Comparison of ENCODE assay signal across 18 mouse cellular contexts in the genomic region with DNA sequence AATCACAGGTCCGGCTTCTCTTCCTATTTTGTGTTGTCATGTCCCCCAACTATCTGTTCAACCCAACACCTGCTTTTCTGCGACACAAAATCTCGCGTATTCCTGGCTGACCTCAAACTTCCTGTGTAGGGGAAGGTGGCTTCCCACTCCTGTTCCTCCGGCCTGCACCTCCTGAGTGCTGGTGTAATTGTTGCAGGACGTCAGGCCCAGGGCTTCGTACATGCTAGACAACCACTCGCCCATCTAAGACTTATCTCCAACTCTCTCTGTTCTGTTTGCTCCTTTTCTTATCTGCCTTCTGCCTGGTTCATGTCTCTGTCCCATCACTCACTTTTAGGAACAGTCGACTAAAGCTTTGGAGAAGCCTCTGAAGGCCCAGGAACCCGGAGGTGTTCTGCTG. TPM values are rescaled to one million over a fixed set of nuclear protein-coding genes. Genes with fewer than 3 reads are reported as not detected.
A peak's percentile ranks its signal among the peaks of the same experiment; 100 is the strongest.
DNase-seq lines count a peak whose midpoint lies in the region; ATAC-seq and TF ChIP-seq lines count a peak whose summit lies in the region.
"Had no signal": no experiment of that assay in that cellular context is flagged by ENCODE, and none has a peak within 500 bp of the region (broad histone marks: within the 10 kb centered on the region; RNA-seq: fewer than 3 reads in every experiment).

No protein-coding gene starts in this region.

- 61% methylated on average over 10 of the region's 10 CpGs for WGBS in kidney, postnatal 0 days

- H3K9me3 ChIP-seq in erythroblast, embryonic 14.5 days (ENCODE audit: control insufficient read depth, low read length), result 0 out of 2 replicates have a peak, but pooled peaks cover 2% of the 10 kb centered on the region
- no peaks in the 10 kb centered on the region for H3K9me3 ChIP-seq in kidney, postnatal 0 days (replicated peaks; ENCODE audit: low read length)
- H3K9me3 ChIP-seq: limb, embryonic 15.5 days had no signal

- H3K4me2 ChIP-seq in kidney, postnatal 0 days (ENCODE audit: low read length), result no peak overlapping the region

- no peak for ATAC-seq in erythroblast, adult 5-6 weeks (replicated peaks; ENCODE audit: low FRiP score, poor library complexity, severe bottlenecking)
- no peak for ATAC-seq in kidney, postnatal 0 days (replicated peaks; ENCODE audit: low FRiP score, low read depth)
- peak; percentile 21 for ATAC-seq in megakaryocyte progenitor cell, adult 5-6 weeks (replicated peaks; ENCODE audit: poor library complexity)
- ATAC-seq: Patski had no signal

- TF ChIP-seq CTCF in kidney, postnatal 0 days (IDR thresholded peaks at IDR 0.05; ENCODE audit: low read depth), result no peak
- TF ChIP-seq CTCF in cortical plate, adult 2 months (IDR thresholded peaks at IDR 0.05; ENCODE audit: extremely low read depth, insufficient read depth, low read length), result no peak

- no peak overlapping the region for H3K27ac ChIP-seq in kidney, postnatal 0 days
- H3K27ac ChIP-seq in cortical plate, adult 2 months (ENCODE audit: insufficient read depth, low read length), result no peak overlapping the region
- H3K27ac ChIP-seq: gastrocnemius, adult 2 months; limb, embryonic 15.5 days; macrophage had no signal

- H3K4me3 ChIP-seq in erythroblast, embryonic 14.5 days (replicated peaks), result peak overlapping the region; percentile 51
- H3K4me3 ChIP-seq in kidney, postnatal 0 days (replicated peaks; ENCODE audit: low read depth, low read length), result no peak overlapping the region
- H3K4me3 ChIP-seq in cortical plate, adult 2 months (ENCODE audit: insufficient read depth, low read length), result peak overlapping the region; percentile 42
- H3K4me3 ChIP-seq: gastrocnemius, adult 2 months had no signal

- H3K36me3 ChIP-seq in erythroblast, embryonic 14.5 days (ENCODE audit: control insufficient read depth), result no peaks in the 10 kb centered on the region
- H3K36me3 ChIP-seq in kidney, postnatal 0 days (ENCODE audit: insufficient read depth, low read length), result no peaks in the 10 kb centered on the region
- H3K36me3 ChIP-seq: limb, embryonic 15.5 days had no signal

- TF ChIP-seq POLR2A in cortical plate, adult 2 months (IDR thresholded peaks at IDR 0.05; ENCODE audit: extremely low read depth, insufficient read depth, low read length), result no peak

- H3K4me1 ChIP-seq in erythroblast, embryonic 14.5 days (ENCODE audit: control insufficient read depth), result peaks cover 25% of the 10 kb centered on the region
- 0 out of 2 replicates have a peak, but pooled peaks cover 6% of the 10 kb centered on the region for H3K4me1 ChIP-seq in kidney, postnatal 0 days (replicated peaks; ENCODE audit: insufficient read depth, low read length)
- no peaks in the 10 kb centered on the region for H3K4me1 ChIP-seq in cortical plate, adult 2 months (ENCODE audit: control insufficient read depth, insufficient read depth, low read length)

- H3K27me3 ChIP-seq in erythroblast, embryonic 14.5 days (ENCODE audit: control insufficient read depth), result peaks cover 44% of the 10 kb centered on the region
- H3K27me3 ChIP-seq in kidney, postnatal 0 days (ENCODE audit: insufficient read depth, low read length), result peaks cover 6% of the 10 kb centered on the region; the same call in 1 of the 2 replicates

- H3K9ac ChIP-seq in kidney, postnatal 0 days (ENCODE audit: low read depth, low read length), result peak overlapping the region; percentile 18; the same call in 1 of the 2 replicates
- H3K9ac ChIP-seq: limb, embryonic 15.5 days had no signal

- DNase-seq in kidney, postnatal 0 days (ENCODE audit: low spot score), result no peak
- DNase-seq in kidney, postnatal 4 days, result no peak
- no peak for DNase-seq in lung, postnatal 25 days (ENCODE audit: low spot score)
- no peak for DNase-seq in natural killer cell, adult 2 months (ENCODE audit: low spot score in 2 of 2)
- DNase-seq: gastrocnemius, adult 2 months; heart, postnatal 4 days; thymus, adult 18-20 months had no signal

RNA-seq across cellular contexts. Expression of gene Dkkl1, which starts 0.9 kb away (rescaled TPM):
- 0.55 and 0.60 TPM in 2 replicates for polyA plus RNA-seq in erythroblast, embryonic 14.5 days (2012)
- total RNA-seq in erythroblast, adult 5-6 weeks (2015; ENCODE audit: low replicate concordance), result 6.3 and 20.8 TPM in 2 replicates
- 0.56 TPM in 1 of 2 replicates, not detected in the other for total RNA-seq in erythroblast, adult 5-6 weeks (2017; ENCODE audit: low replicate concordance)
- 0.47 and 1.3 TPM in 2 replicates for polyA plus RNA-seq in kidney, postnatal 0 days (2015; fragmentation: Nextera tagmentation; extraction: Ambion mirVana)
- 41.4 and 47.2 TPM in 2 replicates for polyA plus RNA-seq in cortical plate, adult 2 months (2012; rRNA removed)
- 3.8 and 5.4 TPM in 2 replicates for total RNA-seq in megakaryocyte progenitor cell, adult 5-6 weeks (2015)
- total RNA-seq in megakaryocyte progenitor cell, adult 5-6 weeks (2017), result 4.2 and 5.6 TPM in 2 replicates
- total RNA-seq: adrenal gland, adult 18-20 months; gastrocnemius, adult 2 months; heart, postnatal 4 days had no signal
- polyA plus RNA-seq: kidney, embryonic 16.5 days; macrophage; Patski had no signal

RNA-seq across cellular contexts. Expression of gene Tead2, which starts 4.5 kb away (rescaled TPM):
- 0.06 and 0.10 TPM in 2 replicates for polyA plus RNA-seq in erythroblast, embryonic 14.5 days (2012)
- not detected in 2 replicates for total RNA-seq in erythroblast, adult 5-6 weeks (2015; ENCODE audit: low replicate concordance)
- total RNA-seq in erythroblast, adult 5-6 weeks (2017; ENCODE audit: low replicate concordance), result 0.42 and 0.51 TPM in 2 replicates
- 94.3 and 112 TPM in 2 replicates for polyA plus RNA-seq in kidney, postnatal 0 days (2015; fragmentation: Nextera tagmentation; extraction: Ambion mirVana)
- 5.0 and 6.4 TPM in 2 replicates for polyA plus RNA-seq in cortical plate, adult 2 months (2012; rRNA removed)
- 2.2 TPM in 1 of 2 replicates, not detected in the other for total RNA-seq in megakaryocyte progenitor cell, adult 5-6 weeks (2015)
- 0.20 TPM in 1 of 2 replicates, not detected in the other for total RNA-seq in megakaryocyte progenitor cell, adult 5-6 weeks (2017)
- polyA plus RNA-seq: macrophage had no signal

RNA-seq across cellular contexts. Expression of gene Ccdc155, which starts 6.4 kb away (rescaled TPM):
- polyA plus RNA-seq in erythroblast, embryonic 14.5 days (2012), result 0.05 TPM in 1 of 2 replicates, not detected in the other
- total RNA-seq in erythroblast, adult 5-6 weeks (2015; ENCODE audit: low replicate concordance), result not detected in 2 replicates
- total RNA-seq in erythroblast, adult 5-6 weeks (2017; ENCODE audit: low replicate concordance), result not detected in 2 replicates
- polyA plus RNA-seq in kidney, postnatal 0 days (2015; fragmentation: Nextera tagmentation; extraction: Ambion mirVana), result 0.36 and 0.43 TPM in 2 replicates
- 4.7 and 5.0 TPM in 2 replicates for polyA plus RNA-seq in cortical plate, adult 2 months (2012; rRNA removed)
- 0.15 TPM in 1 of 2 replicates, not detected in the other for total RNA-seq in megakaryocyte progenitor cell, adult 5-6 weeks (2015)
- total RNA-seq in megakaryocyte progenitor cell, adult 5-6 weeks (2017), result 0.34 TPM in 1 of 2 replicates, not detected in the other
- total RNA-seq: gastrocnemius, adult 2 months; monocyte, adult 5-6 weeks had no signal
- polyA plus RNA-seq: macrophage had no signal

RNA-seq across cellular contexts. Expression of gene Cd37, which starts 27.8 kb away (rescaled TPM):
- 0.70 and 1.2 TPM in 2 replicates for polyA plus RNA-seq in erythroblast, embryonic 14.5 days (2012)
- total RNA-seq in erythroblast, adult 5-6 weeks (2015; ENCODE audit: low replicate concordance), result 38.9 and 50.1 TPM in 2 replicates
- total RNA-seq in erythroblast, adult 5-6 weeks (2017; ENCODE audit: low replicate concordance), result 18.7 and 20.7 TPM in 2 replicates
- 2.1 and 2.6 TPM in 2 replicates for polyA plus RNA-seq in kidney, postnatal 0 days (2015; fragmentation: Nextera tagmentation; extraction: Ambion mirVana)
- 10.6 and 11.9 TPM in 2 replicates for polyA plus RNA-seq in cortical plate, adult 2 months (2012; rRNA removed)
- total RNA-seq in megakaryocyte progenitor cell, adult 5-6 weeks (2015), result 104 and 124 TPM in 2 replicates
- total RNA-seq in megakaryocyte progenitor cell, adult 5-6 weeks (2017), result 76.6 and 81.9 TPM in 2 replicates

RNA-seq across cellular contexts. Expression of gene Slc6a16, which starts 29.8 kb away (rescaled TPM):
- not detected in 2 replicates for polyA plus RNA-seq in erythroblast, embryonic 14.5 days (2012)
- not detected in 2 replicates for total RNA-seq in erythroblast, adult 5-6 weeks (2015; ENCODE audit: low replicate concordance)
- not detected in 2 replicates for total RNA-seq in erythroblast, adult 5-6 weeks (2017; ENCODE audit: low replicate concordance)
- 0.18 and 0.45 TPM in 2 replicates for polyA plus RNA-seq in kidney, postnatal 0 days (2015; fragmentation: Nextera tagmentation; extraction: Ambion mirVana)
- polyA plus RNA-seq in cortical plate, adult 2 months (2012; rRNA removed), result 2.1 TPM in 2 replicates
- not detected in 2 replicates for total RNA-seq in megakaryocyte progenitor cell, adult 5-6 weeks (2015)
- not detected in 2 replicates for total RNA-seq in megakaryocyte progenitor cell, adult 5-6 weeks (2017)
- total RNA-seq: adrenal gland, adult 18-20 months; common myeloid progenitor, adult 5-6 weeks; gastrocnemius, adult 2 months; monocyte, adult 5-6 weeks had no signal
- polyA plus RNA-seq: limb, embryonic 15.5 days; macrophage; Patski had no signal

Comparison
In these comparisons a context has a peak if more than half of its experiments do, and no peak if none do; other contexts are left out.
1. RNA of gene Dkkl1, which starts 0.9 kb away (polyA plus RNA-seq): 41.4 to 47.2 TPM in cortical plate, adult 2 months; 0.47 to 1.3 TPM in kidney, postnatal 0 days and 0.55 to 0.60 TPM in erythroblast, embryonic 14.5 days; every median in the first group is over 10 times any median in the second.
2. RNA of gene Tead2, which starts 4.5 kb away (polyA plus RNA-seq): 94.3 to 112 TPM in kidney, postnatal 0 days; 5.0 to 6.4 TPM in cortical plate, adult 2 months and 0.06 to 0.10 TPM in erythroblast, embryonic 14.5 days; every median in the first group is over 10 times any median in the second.